Mouse (Mus musculus) kidney, adult 2 months (tissue): ENCODE data around the gene Zfp788. TPM values are rescaled to one million over a fixed set of nuclear protein-coding genes. Genes with fewer than 3 reads are reported as not detected.
"Not testable (repeated sequence)": the region's sequence is repeated elsewhere in the genome, so short reads cannot be mapped to it uniquely, and the experiment has no call there.

Experiments used
- DNase-seq: peaks from one replicate; pipeline ENCODE4 v3.0.0; 2021
- H3K27ac ChIP-seq: fragments of 200-500 bp; 2 replicates; pipeline ENCODE4 v1.5.1; 2012; ENCODE audit warnings: low read depth, low read length, control low read depth, inconsistent platforms; ENCODE audit not compliant: insufficient read depth
- H3K27me3 ChIP-seq: fragments of 200-500 bp; replicated peaks from 2 replicates; pipeline ENCODE4 v1.6.1; 2012; ENCODE audit warnings: mild to moderate bottlenecking, moderate library complexity, low read length, inconsistent platforms; ENCODE audit not compliant: control insufficient read depth, insufficient read depth
- H3K36me3 ChIP-seq: fragments of 200-500 bp; 2 replicates; pipeline ENCODE4 v1.6.1; 2012; ENCODE audit warnings: mild to moderate bottlenecking, moderate library complexity, low read length, inconsistent platforms; ENCODE audit not compliant: control insufficient read depth, insufficient read depth
- H3K4me1 ChIP-seq: fragments of 200-500 bp; 2 replicates; pipeline ENCODE4 v1.6.1; 2011; ENCODE audit warnings: low read length; ENCODE audit not compliant: control insufficient read depth, insufficient read depth
- H3K4me3 ChIP-seq: fragments of 200-500 bp; 2 replicates; pipeline ENCODE4 v1.5.1; 2011; ENCODE audit warnings: mild to moderate bottlenecking, low read depth, low read length, control low read depth; ENCODE audit not compliant: insufficient read depth
- CTCF ChIP-seq: fragments of 200-500 bp; conservative IDR thresholded peaks from 2 replicates; pipeline ENCODE4 v1.5.1; 2011; ENCODE audit warnings: low read depth, mild to moderate bottlenecking, control low read depth, low read length, moderate library complexity, mixed read lengths; ENCODE audit not compliant: insufficient read depth, insufficient read length
- POLR2A ChIP-seq: fragments of 200-500 bp; IDR thresholded peaks from one replicate; pipeline ENCODE4 v1.6.1; 2011; ENCODE audit warnings: low read depth, low read length, control low read depth
- WGBS: fragments of 180-500 bp; shearing (Covaris S2); methylation state at CpG from one replicate; pipeline ENCODE4 v1.1.7; 2018; 5-methylcytosine and 5-hydroxymethylcytosine counted together
- polyA plus RNA-seq: library from polyadenylated mRNA; depleted of rRNA; stranded (reverse); fragments of >200 nt; gene quantifications from 2 replicates; pipeline ENCODE4 v1.2.3, GENCODE M21; 2012; rRNA removed

Gene Zfp788
- polyA plus RNA-seq, result 1.1 and 1.4 TPM in 2 replicates

GRCm38 (mm10) chr7:41632409-41633220 is at the start of gene Zfp788:
Zfp788 (plus strand) TSS chr7:41633203.
- WGBS, result 1% methylated on average over 27 of the region's 27 CpGs
- H3K4me3 ChIP-seq, result peak within 1 kb of the TSS; percentile 81
- H3K36me3 ChIP-seq, result peaks cover 3% of the 10 kb centered on the region
- peak; percentile 61 for TF ChIP-seq POLR2A
- TF ChIP-seq CTCF, result peak; percentile 84
- peak; percentile 98 for DNase-seq
- peak within 1 kb of the TSS; percentile 66 for H3K27ac ChIP-seq
- H3K4me1 ChIP-seq, result no peaks in the 10 kb centered on the region
- H3K27me3 ChIP-seq, result no peaks in the 10 kb centered on the region

GRCm38 (mm10) chr7:41587831-41588230 is 45.2 kb upstream of the Zfp788 start:
- H3K27me3 ChIP-seq, H3K4me1 ChIP-seq, H3K36me3 ChIP-seq, DNase-seq, H3K27ac ChIP-seq, H3K4me3 ChIP-seq: not testable (repeated sequence)

- 47% methylated on average over 5 of the region's 5 CpGs for WGBS
- no peaks in the 10 kb centered on the region for H3K27me3 ChIP-seq
- H3K4me1 ChIP-seq, result 0 out of 2 replicates have a peak, but pooled peaks cover 5% of the 10 kb centered on the region
- H3K4me3 ChIP-seq, result peak overlapping the region; percentile 68
- DNase-seq, result no peak
- no peak overlapping the region for H3K27ac ChIP-seq
- no peaks in the 10 kb centered on the region for H3K36me3 ChIP-seq
- TF ChIP-seq POLR2A (no peak), CTCF (no peak)
These were observed 34.4 kb upstream of the Zfp788 start for GRCm38 (mm10) chr7:41598615-41599014.

- WGBS, result under 1% methylated on average over 41 of the region's 41 CpGs
- DNase-seq, result peak; percentile 97
- H3K36me3 ChIP-seq, result no peaks in the 10 kb centered on the region
- no peak within 1 kb of the TSS for H3K27ac ChIP-seq
- TF ChIP-seq POLR2A, result no peak
- no peak for TF ChIP-seq CTCF
- H3K27me3 ChIP-seq, result no peaks in the 10 kb centered on the region
- 0 out of 2 replicates have a peak, but pooled peaks cover 5% of the 10 kb centered on the region for H3K4me1 ChIP-seq
- peak within 1 kb of the TSS; percentile 68 for H3K4me3 ChIP-seq
These were observed 33.8 kb upstream of the Zfp788 start, which contains the start of gene 2610021A01Rik for GRCm38 (mm10) chr7:41599034-41599813. 2610021A01Rik (plus strand) TSS chr7:41599230.

GRCm38 (mm10) chr7:41599932-41600548 is 33.0 kb upstream of the Zfp788 start:
- no peaks in the 10 kb centered on the region for H3K36me3 ChIP-seq
- 0 out of 2 replicates have a peak, but pooled peaks cover 5% of the 10 kb centered on the region for H3K4me1 ChIP-seq
- H3K27ac ChIP-seq, result no peak overlapping the region
- no peak for TF ChIP-seq POLR2A
- 0 out of 2 replicates have a peak, but pooled peaks have one; percentile 18 for TF ChIP-seq CTCF
- WGBS, result 14% methylated on average over 3 of the region's 3 CpGs
- no peak for DNase-seq
- H3K27me3 ChIP-seq, result no peaks in the 10 kb centered on the region
- peak overlapping the region; percentile 68; the same call in 1 of the 2 replicates for H3K4me3 ChIP-seq

- no peak overlapping the region for H3K27ac ChIP-seq
- WGBS, result 84% methylated on average over 3 of the region's 3 CpGs
- no peaks in the 10 kb centered on the region for H3K4me1 ChIP-seq
- no peaks in the 10 kb centered on the region for H3K27me3 ChIP-seq
- DNase-seq, result no peak
- TF ChIP-seq POLR2A (no peak), CTCF (no peak)
- H3K4me3 ChIP-seq, result no peak overlapping the region
- peaks cover 1% of the 10 kb centered on the region; the same call in 1 of the 2 replicates for H3K36me3 ChIP-seq
These were observed 21.3 kb upstream of the Zfp788 start for GRCm38 (mm10) chr7:41611654-41612053.

GRCm38 (mm10) chr7:41616241-41616640 is 16.8 kb upstream of the Zfp788 start:
- not testable (repeated sequence) for DNase-seq, H3K36me3 ChIP-seq, H3K27me3 ChIP-seq, H3K4me3 ChIP-seq, H3K27ac ChIP-seq, H3K4me1 ChIP-seq
- 93% methylated on average over 1 of the region's 1 CpGs for WGBS
